Mouse (Mus musculus) Patski (cell line): ENCODE measurements around the gene Nfix. TPM values are rescaled to one million over a fixed set of nuclear protein-coding genes. Genes with fewer than 3 reads are reported as not detected.

Experiments
- ATAC-seq: fragments of 100-300 bp; one replicate; pipeline ENCODE4 v1.8.0; 2021
- CTCF ChIA-PET: fragments of 350-600 bp; sonication (Branson Sonifier 250); formaldehyde crosslinking; loops from one replicate; lab custom pipeline; 2022; ENCODE audit warnings: inconsistent platforms; lab: Charles Lee
- POLR2A ChIA-PET: fragments of 350-600 bp; sonication (Branson Sonifier 250); formaldehyde crosslinking; loops from one replicate; lab custom pipeline; 2022; ENCODE audit warnings: antibody characterized with exemption, inconsistent platforms; lab: Charles Lee
- DNase-seq: peaks from one replicate; pipeline ENCODE4 v3.0.0-alpha.2; 2011; ENCODE audit warnings: low read depth, low spot score
- H3K27me3 ChIP-seq: fragments of 371-371 bp; one replicate; pipeline ENCODE4 v1.5.1; 2021
- CTCF ChIP-seq: fragments of 100-300 bp; IDR thresholded peaks from one replicate; pipeline ENCODE4 v1.5.1; 2021
- in situ Hi-C: fragments of 300-500 bp; cut with MboI; formaldehyde crosslinking; loops from 3 replicates; pipeline ENCODE4 v1.11.1; 2018; ENCODE audit warnings: low pct_unique_long_range_greater_than_20kb, mixed read lengths
- polyA plus RNA-seq: library from polyadenylated mRNA; unstranded; gene quantifications from one replicate; pipeline ENCODE4 v1.2.3, GENCODE M21; 2021

Nfix gene
- polyA plus RNA-seq, 1 experiment from 2014 or later: 32.5 TPM

DNA sequence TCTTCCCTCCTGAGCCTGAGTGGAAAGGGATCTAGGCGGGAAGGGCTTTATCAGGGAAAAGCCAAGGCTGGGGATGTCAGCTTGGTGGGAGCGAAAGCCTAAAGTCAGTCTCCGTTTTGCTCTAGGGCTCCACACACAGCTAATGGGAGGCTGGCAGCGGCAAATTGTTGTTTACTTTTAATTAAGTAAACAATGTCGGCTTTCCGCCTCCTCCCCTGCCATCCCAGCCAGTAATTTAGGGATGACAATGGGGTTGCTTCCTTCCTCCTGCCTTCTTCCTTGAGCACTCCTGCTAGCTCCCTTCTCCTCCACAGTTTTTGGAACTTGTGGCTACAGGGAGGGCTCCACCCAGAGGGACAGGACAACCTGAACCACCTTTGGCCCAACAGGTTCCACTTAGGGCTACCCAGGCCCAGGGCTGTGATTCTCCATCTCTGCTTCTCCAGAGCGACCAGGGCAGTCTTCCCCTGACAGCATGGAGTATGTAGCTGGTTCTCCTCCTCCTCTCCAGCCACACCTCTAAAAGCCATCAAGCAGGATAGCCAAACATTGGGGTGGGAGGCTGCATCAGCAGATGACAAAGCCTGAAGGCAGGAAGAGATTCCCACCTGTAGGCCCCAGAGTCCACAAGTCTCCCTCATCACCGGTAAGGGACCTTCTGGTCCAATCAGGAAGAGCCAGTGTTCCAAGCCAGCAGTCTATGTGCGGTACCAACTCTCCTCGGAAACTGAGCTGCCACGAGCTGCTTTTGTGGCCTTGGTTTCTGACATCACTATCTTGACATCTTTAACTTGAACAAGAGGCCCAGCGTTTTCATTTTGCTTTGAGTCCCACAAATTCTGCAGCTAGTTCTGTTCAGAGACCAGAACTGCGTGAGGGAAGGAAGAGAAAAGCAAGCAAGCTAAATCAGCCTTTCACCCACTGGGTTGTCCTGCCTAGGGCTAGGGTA is 59.0 kb downstream of the Nfix start:
- no peak for DNase-seq
- TF ChIP-seq CTCF: no peak
- in situ Hi-C loops: no loop called here
- no peaks in the 10 kb centered on the region for H3K27me3 ChIP-seq
- POLR2A ChIA-PET: interaction anchor here (1.0 kb wide), 1 partner anchor 8 kb away, joined by 3 read pairs; no protein-coding TSS in a partner anchor
- CTCF ChIA-PET: interaction anchor here (0.7 to 3.3 kb wide), 8 partner anchors 15 to 74 kb away, joined by 3 to 13 read pairs (median 3); no protein-coding TSS in a partner anchor
- ATAC-seq: no peak

DNA sequence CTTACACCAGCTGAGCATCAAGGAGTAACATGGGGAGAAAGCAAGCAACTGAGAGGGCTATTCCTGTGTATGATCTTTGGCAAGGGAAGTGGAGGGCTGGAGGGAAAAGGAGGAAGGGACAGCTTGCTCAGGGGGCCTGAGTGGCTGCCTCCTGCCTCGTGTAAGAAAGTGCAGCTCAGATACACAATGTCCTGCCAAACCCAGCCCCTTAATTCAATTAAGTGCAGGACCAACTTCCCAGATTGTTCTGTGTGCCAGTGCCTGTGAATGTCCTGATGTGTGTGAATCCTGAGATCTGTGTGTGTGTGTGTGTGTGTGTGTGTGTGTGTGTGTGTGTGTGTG is 60.8 kb downstream of the Nfix start:
- DNase-seq (no peak), ATAC-seq (no peak)
- in situ Hi-C loops: loop anchor here (5.0 kb wide), 2 partner anchors 37 to 58 kb away; partner anchors contain the start of gene Lyl1
- H3K27me3 ChIP-seq: no peaks in the 10 kb centered on the region
- POLR2A ChIA-PET: no interaction called here
- CTCF ChIA-PET: interaction anchor here (1.1 to 6.0 kb wide), 3 partner anchors 20 to 74 kb away, joined by 3 to 52 read pairs (median 11); no protein-coding TSS in a partner anchor
- no peak for TF ChIP-seq CTCF

DNA sequence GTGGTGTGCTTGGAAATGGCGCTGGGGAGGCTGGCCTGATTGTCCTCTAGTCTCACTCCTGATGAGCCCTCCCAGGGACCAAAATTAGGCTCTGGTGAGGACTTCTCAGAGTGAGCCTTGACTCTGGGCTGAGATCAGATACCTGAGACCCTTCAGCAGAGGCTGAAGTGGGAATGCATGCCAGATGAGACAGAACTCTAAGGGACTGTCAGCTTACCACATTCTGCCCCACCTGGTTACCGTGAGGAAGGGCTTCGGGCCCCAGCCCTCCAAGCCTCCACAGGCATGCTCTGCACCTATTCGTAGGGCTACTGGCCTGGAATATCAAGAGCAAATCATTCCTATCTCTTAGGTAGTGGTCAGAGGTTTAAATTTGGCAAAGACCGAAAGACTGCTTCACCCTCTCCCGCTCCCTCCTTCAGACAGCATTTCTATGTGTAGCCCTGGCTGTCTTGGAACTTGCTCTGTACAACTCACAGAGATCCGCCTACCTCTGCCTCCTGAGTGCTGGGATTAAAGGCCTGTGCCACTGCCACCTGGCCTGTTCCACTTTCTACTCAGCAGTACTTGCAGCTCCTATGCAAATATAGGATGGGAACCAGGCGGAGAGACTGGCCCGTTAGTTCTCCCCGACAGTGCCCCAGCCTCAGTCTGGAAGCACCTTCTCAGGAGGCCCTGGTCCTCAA is 61.3 kb downstream of the Nfix start:
- TF ChIP-seq CTCF: no peak
- POLR2A ChIA-PET: interaction anchor here (0.6 kb wide), 1 partner anchor 21 kb away, joined by 3 read pairs; no protein-coding TSS in a partner anchor

DNA sequence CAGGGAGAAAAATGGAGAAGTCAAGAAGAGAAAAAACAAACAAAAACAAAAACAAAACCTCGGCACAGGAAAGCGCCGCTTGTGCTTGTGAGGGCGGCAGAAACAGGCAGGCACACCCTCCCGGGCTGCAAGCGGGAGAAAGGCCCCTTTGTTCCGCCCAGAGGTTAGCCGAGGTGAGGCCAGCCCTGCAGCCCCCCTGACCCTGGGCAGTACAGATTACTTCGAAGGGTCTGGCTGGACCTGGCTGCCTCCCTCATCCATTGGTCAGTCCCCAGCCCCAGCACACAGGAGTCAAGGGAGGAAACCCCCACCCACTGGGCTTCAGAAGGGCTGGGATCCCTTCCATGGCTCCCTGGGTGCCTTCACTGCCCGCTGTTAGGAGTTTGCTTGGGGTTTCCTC is 61.9 kb downstream of the Nfix start:
- no peaks in the 10 kb centered on the region for H3K27me3 ChIP-seq
- ChIA-PET POLR2A (interaction anchor here (1.0 kb wide), 1 partner anchor 71 kb away, joined by 3 read pairs; no protein-coding TSS in a partner anchor), CTCF (interaction anchor here (1.0 to 6.0 kb wide), 19 partner anchors 8 to 87 kb away, joined by 3 to 52 read pairs (median 6); no protein-coding TSS in a partner anchor)
- DNase-seq (no peak), ATAC-seq (no peak)
- in situ Hi-C loops: loop anchor here (5.0 kb wide), 2 partner anchors 36 to 59 kb away; partner anchors contain the start of gene Lyl1
- TF ChIP-seq CTCF: no peak

More for the DNA sequence above, 61.3 kb downstream of the Nfix start:
- H3K27me3 ChIP-seq: no peaks in the 10 kb centered on the region
- DNase-seq: no peak
- no peak for ATAC-seq
- in situ Hi-C loops: loop anchor here (5.0 kb wide), 2 partner anchors 37 to 58 kb away; partner anchors contain the start of gene Lyl1
- CTCF ChIA-PET: interaction anchor here (1.1 to 6.0 kb wide), 3 partner anchors 20 to 74 kb away, joined by 3 to 52 read pairs (median 11); no protein-coding TSS in a partner anchor

DNA sequence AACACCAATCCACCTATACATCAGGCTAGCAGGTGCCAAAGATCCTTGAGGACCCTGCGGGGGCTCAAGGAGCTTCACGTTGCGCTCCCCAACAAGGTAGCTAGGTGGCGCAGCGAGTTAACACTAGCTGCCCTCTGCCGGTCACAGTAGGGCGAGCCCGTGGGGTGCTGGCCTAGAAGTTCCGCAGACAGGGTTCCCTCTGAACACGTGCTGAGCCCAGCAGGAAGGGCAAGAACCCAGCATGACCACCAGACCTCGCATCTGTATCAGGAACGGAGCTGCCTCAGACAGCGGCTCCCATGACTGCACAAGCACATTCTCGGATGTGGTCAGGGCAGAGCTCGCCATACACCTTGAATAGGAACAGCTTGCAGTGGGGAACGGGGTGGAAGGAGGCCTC is 62.5 kb downstream of the Nfix start:
- DNase-seq: no peak
- ChIA-PET POLR2A (interaction anchor here (0.6 to 1.0 kb wide), 2 partner anchors 31 to 71 kb away, joined by 3 read pairs; no protein-coding TSS in a partner anchor), CTCF (interaction anchor here (0.8 to 6.0 kb wide), 21 partner anchors 8 to 87 kb away, joined by 3 to 52 read pairs (median 5); no protein-coding TSS in a partner anchor)
- no peaks in the 10 kb centered on the region for H3K27me3 ChIP-seq
- no peak for TF ChIP-seq CTCF
- in situ Hi-C loops: loop anchor here (5.0 kb wide), 2 partner anchors 35 to 60 kb away; partner anchors contain the start of gene Lyl1
- ATAC-seq: peak; percentile 33

DNA sequence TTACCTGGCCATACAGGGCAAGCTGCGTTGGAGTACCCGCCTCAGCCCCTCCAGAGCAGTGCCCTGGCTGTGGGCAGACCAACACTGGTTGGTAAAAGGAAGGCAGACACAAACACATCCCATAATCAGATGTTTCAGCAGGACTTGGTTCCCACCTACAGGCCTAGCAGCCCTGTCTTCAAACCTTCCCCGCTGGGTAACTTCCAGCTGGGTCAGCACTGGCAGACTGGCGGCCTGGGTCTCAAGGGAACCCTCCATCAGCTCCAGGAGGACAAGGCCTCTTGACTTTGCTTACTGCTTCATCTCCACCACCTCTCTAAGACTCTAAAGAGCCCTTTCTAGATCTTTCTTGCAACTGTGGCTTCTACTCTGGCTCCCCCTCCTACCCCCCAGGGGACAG is 63.6 kb downstream of the Nfix start:
- TF ChIP-seq CTCF: no peak
- ChIA-PET POLR2A (interaction anchor here (1.1 kb wide), 1 partner anchor 9 kb away, joined by 3 read pairs; no protein-coding TSS in a partner anchor), CTCF (interaction anchor here (1.2 to 6.0 kb wide), 4 partner anchors 27 to 76 kb away, joined by 5 to 52 read pairs (median 8); no protein-coding TSS in a partner anchor)
- in situ Hi-C loops: loop anchor here (5.0 kb wide), 2 partner anchors 34 to 61 kb away; partner anchors contain the start of gene Lyl1
- DNase-seq: no peak
- ATAC-seq: no peak
- no peaks in the 10 kb centered on the region for H3K27me3 ChIP-seq

DNA sequence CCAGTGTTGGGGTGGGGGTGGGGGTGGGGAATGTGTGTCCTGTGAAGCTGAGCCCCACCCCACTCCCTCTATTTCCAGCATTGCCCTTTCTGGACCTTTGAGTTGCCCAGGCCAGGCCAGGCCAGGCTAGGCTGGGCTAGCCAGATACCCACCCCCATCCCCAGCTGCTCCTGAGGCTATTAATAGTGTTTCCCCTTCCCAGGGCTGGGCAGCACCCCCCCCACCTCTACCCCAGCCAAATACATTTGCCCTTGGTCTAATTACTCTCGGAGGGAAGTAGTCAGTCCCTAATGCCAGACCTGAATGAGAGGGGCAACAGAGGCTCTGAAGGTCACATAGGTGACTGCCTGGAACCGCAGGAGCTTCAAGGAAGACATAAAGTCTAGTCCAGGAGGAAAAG is 64.5 kb downstream of the Nfix start:
- H3K27me3 ChIP-seq: no peaks in the 10 kb centered on the region
- no peak for TF ChIP-seq CTCF
- ATAC-seq (no peak), DNase-seq (no peak)
- ChIA-PET CTCF (interaction anchor here (1.2 to 6.0 kb wide), 3 partner anchors 26 to 77 kb away, joined by 5 to 52 read pairs (median 6); no protein-coding TSS in a partner anchor), POLR2A (interaction anchor here (0.8 to 1.4 kb wide), 3 partner anchors 9 to 67 kb away, joined by 3 to 4 read pairs (median 3); no protein-coding TSS in a partner anchor)
- in situ Hi-C loops: loop anchor here (5.0 kb wide), 2 partner anchors 33 to 62 kb away; partner anchors contain the start of gene Lyl1

DNA sequence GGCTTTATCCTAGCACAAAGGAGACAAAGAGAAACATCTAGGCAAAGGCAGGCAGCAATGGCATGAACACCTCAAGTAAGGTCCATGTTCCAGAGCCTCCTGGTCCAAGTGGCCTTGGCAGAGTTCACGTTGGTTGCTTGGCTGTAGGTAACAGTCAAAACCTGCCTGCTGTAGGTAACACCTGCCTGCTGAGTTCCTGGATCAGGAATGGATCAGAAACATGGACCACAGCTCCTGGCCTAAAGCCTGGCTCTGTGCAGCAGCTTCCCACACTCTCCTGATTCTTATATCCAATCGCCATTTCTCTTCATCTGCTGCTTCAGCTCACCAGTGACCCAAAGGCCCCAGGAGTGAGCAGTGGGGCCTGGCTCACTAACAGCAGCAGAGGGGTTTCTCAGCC is 65.5 kb downstream of the Nfix start:
- H3K27me3 ChIP-seq: no peaks in the 10 kb centered on the region
- in situ Hi-C loops: loop anchor here (5.0 kb wide), 2 partner anchors 32 to 63 kb away; partner anchors contain the start of gene Lyl1
- DNase-seq (no peak), ATAC-seq (no peak)
- CTCF ChIA-PET: interaction anchor here (6.0 kb wide), 1 partner anchor 78 kb away, joined by 52 read pairs; no protein-coding TSS in a partner anchor
- TF ChIP-seq CTCF: no peak
- POLR2A ChIA-PET: interaction anchor here (1.4 kb wide), 1 partner anchor 36 kb away, joined by 3 read pairs; no protein-coding TSS in a partner anchor

DNA sequence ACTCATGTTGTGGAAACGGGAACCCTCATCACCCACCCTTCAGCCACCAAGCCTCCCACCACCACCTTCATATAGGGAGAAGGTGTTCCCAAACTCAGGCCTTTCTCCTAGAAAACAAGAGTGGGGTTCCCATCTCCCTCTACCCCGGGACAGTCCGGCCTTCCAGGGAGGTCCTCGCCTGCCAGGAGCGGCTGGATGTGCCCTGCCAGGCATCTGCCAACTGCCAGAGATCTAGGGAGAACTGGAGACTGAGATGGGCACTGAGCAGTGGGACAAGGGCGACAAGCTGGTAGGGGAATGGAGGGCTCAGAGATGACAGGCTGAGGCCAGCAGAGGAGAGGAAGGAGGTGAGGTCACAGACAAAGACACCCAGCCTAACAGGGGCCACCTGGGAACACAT is 66.2 kb downstream of the Nfix start:
- no peak for TF ChIP-seq CTCF
- no peak for ATAC-seq
- DNase-seq: no peak
- CTCF ChIA-PET: interaction anchor here (1.0 to 6.0 kb wide), 2 partner anchors 75 to 79 kb away, joined by 3 to 52 read pairs; no protein-coding TSS in a partner anchor
- POLR2A ChIA-PET: no interaction called here
- no peaks in the 10 kb centered on the region for H3K27me3 ChIP-seq
- in situ Hi-C loops: no loop called here
